Mouse (Mus musculus) neural tube, embryonic 11.5 days (tissue): ENCODE measurements around the gene Itpkb. TPM values are rescaled to one million over a fixed set of nuclear protein-coding genes. Genes with fewer than 3 reads are reported as not detected.

Experiments used
- ATAC-seq: fragments of 200-750 bp; cut with Nextera tagmentation; 2 replicates; pipeline ENCODE4 v1.8.0; 2017; ENCODE audit warnings: moderate number of reproducible peaks, mild to moderate bottlenecking, moderate TSS enrichment, moderate library complexity; ENCODE audit not compliant: insufficient read depth, low FRiP score, low TSS enrichment
- DNase-seq: peaks from one replicate; pipeline ENCODE4 v3.0.0-alpha.2; 2015; ENCODE audit warnings: low spot score
- H3K27ac ChIP-seq: fragments of 300-500 bp; sonication (generic); 2 replicates; pipeline ENCODE4 v1.5.1; 2014; ENCODE audit warnings: low read depth, mild to moderate bottlenecking, low read length
- H3K27me3 ChIP-seq: fragments of 300-500 bp; sonication (generic); 2 replicates; pipeline ENCODE4 v1.6.1; 2014; ENCODE audit warnings: mild to moderate bottlenecking, low read length, mixed read lengths; ENCODE audit not compliant: control insufficient read depth, insufficient read depth
- H3K36me3 ChIP-seq: fragments of 300-500 bp; sonication (generic); 2 replicates; pipeline ENCODE4 v1.6.1; 2014; ENCODE audit warnings: mild to moderate bottlenecking, low read length, moderate library complexity, mixed read lengths; ENCODE audit not compliant: control insufficient read depth, insufficient read depth
- H3K4me1 ChIP-seq: fragments of 300-500 bp; sonication (generic); 2 replicates; pipeline ENCODE4 v1.6.1; 2014; ENCODE audit warnings: low read length, mixed read lengths; ENCODE audit not compliant: control insufficient read depth, insufficient read depth
- H3K4me2 ChIP-seq: fragments of 300-500 bp; sonication (generic); 2 replicates; pipeline ENCODE4 v1.6.1; 2014; ENCODE audit warnings: low read depth, mild to moderate bottlenecking, moderate library complexity
- H3K4me3 ChIP-seq: fragments of 300-500 bp; sonication (generic); 2 replicates; pipeline ENCODE4 v1.5.1; 2014; ENCODE audit warnings: low read depth, low read length
- H3K9ac ChIP-seq: fragments of 300-500 bp; sonication (generic); 2 replicates; pipeline ENCODE4 v1.6.1; 2014; ENCODE audit warnings: mild to moderate bottlenecking, low read length
- H3K9me3 ChIP-seq: fragments of 300-500 bp; sonication (generic); 2 replicates; pipeline ENCODE4 v1.6.1; 2016; ENCODE audit warnings: low read length; ENCODE audit not compliant: control insufficient read depth
- WGBS: fragments of 180-500 bp; shearing (Covaris S2); extraction: QIAGEN DNeasy Blood & Tissue Kit; methylation state at CpG from one replicate; pipeline ENCODE4 v1.1.7; 2014; 5-methylcytosine and 5-hydroxymethylcytosine counted together
- polyA plus RNA-seq: library from polyadenylated mRNA; unstranded; fragments of >200 nt; fragmentation: Nextera tagmentation; extraction: Ambion mirVana; gene quantifications from 2 replicates; pipeline ENCODE4 v1.2.1, GENCODE M21; 2014

The Itpkb gene
- polyA plus RNA-seq, 1 experiment from 2014 or later = 2.6 TPM

GRCm38 (mm10) chr1:180332928-180333440 is 2.7 kb downstream of the Itpkb start:
- DNase-seq (no peak), ATAC-seq (no peak)
- H3K27ac ChIP-seq = no peak overlapping the region
- H3K9ac ChIP-seq = peak overlapping the region; percentile 68; the same call in 1 of the 2 replicates
- H3K9me3 ChIP-seq = no peaks in the 10 kb centered on the region
- WGBS = 14% methylated on average over 14 of the region's 14 CpGs
- no peaks in the 10 kb centered on the region for H3K36me3 ChIP-seq
- peak overlapping the region; percentile 66; the same call in 1 of the 2 replicates for H3K4me3 ChIP-seq
- peaks cover 26% of the 10 kb centered on the region for H3K27me3 ChIP-seq
- H3K4me2 ChIP-seq = peak overlapping the region; percentile 97
- peaks cover 13% of the 10 kb centered on the region for H3K4me1 ChIP-seq

- Histone ChIP-seq H3K9me3 (no peaks in the 10 kb centered on the region), H3K4me2 (peak overlapping the region; percentile 14; the same call in 1 of the 2 replicates), H3K9ac (no peak overlapping the region), H3K27me3 (peaks cover 26% of the 10 kb centered on the region), H3K27ac (no peak overlapping the region), H3K36me3 (no peaks in the 10 kb centered on the region), H3K4me3 (no peak overlapping the region), H3K4me1 (peaks cover 13% of the 10 kb centered on the region)
- no peak for DNase-seq
- WGBS = 24% methylated on average over 6 of the region's 6 CpGs
- no peak for ATAC-seq
Observed at GRCm38 (mm10) chr1:180333588-180333987, 3.3 kb downstream of the Itpkb start.

- no peak overlapping the region for H3K27ac ChIP-seq
- no peak overlapping the region for H3K4me2 ChIP-seq
- H3K9ac ChIP-seq = no peak overlapping the region
- peaks cover 23% of the 10 kb centered on the region for H3K27me3 ChIP-seq
- no peaks in the 10 kb centered on the region for H3K36me3 ChIP-seq
- no peak overlapping the region for H3K4me3 ChIP-seq
- H3K9me3 ChIP-seq = no peaks in the 10 kb centered on the region
- ATAC-seq = no peak
- H3K4me1 ChIP-seq = peaks cover 11% of the 10 kb centered on the region
- WGBS = 85% methylated on average over 6 of the region's 6 CpGs
- no peak for DNase-seq
Observed at GRCm38 (mm10) chr1:180334541-180334940, 4.3 kb downstream of the Itpkb start.

DNA sequence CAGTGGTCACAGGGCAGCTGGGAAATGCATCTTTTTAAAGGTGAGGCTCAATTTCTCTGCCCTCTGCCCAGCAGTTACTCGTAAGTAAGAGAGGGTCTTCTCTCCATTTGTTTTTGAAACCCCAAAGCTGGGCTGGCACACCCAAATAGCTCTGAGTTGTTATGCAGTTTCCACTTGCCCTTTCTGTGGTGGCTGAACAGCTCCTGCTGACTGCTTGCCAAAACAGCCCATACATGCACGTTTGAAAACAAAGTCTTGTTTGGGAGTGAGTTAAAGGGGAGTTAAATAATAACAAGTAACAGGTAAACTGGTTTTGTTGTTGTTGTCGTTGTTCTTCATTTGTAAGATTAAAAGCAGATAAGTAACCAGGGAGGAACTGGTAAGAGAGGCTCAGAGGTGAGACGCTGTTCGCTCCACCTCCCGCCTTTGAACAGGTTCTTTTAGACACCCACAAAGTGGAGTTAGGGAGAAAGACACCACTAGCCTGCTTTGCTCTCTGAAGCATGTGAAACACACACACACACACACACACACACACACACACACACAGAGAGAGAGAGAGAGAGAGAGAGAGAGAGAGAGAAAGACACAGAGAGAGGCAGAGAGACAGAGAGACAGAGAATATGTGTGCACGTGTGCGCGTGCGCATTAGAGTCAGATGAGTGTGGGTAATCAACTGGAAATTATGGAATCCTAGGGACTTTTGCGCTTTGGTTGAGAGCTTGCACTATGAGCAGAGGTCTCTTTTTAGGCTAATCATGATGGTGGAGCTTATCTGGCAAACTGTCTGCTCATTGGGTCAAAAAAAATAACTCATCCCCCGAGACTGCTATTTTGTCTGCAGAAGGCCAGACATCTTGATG is 5.5 kb downstream of the Itpkb start:
- no peaks in the 10 kb centered on the region for H3K36me3 ChIP-seq
- H3K27ac ChIP-seq = no peak overlapping the region
- no peak overlapping the region for H3K4me3 ChIP-seq
- H3K9ac ChIP-seq = no peak overlapping the region
- peaks cover 10% of the 10 kb centered on the region for H3K4me1 ChIP-seq
- no peak for ATAC-seq
- H3K9me3 ChIP-seq = no peaks in the 10 kb centered on the region
- DNase-seq = no peak
- H3K27me3 ChIP-seq = peaks cover 23% of the 10 kb centered on the region
- no peak overlapping the region for H3K4me2 ChIP-seq
- WGBS = 82% methylated on average over 12 of the region's 12 CpGs

DNA sequence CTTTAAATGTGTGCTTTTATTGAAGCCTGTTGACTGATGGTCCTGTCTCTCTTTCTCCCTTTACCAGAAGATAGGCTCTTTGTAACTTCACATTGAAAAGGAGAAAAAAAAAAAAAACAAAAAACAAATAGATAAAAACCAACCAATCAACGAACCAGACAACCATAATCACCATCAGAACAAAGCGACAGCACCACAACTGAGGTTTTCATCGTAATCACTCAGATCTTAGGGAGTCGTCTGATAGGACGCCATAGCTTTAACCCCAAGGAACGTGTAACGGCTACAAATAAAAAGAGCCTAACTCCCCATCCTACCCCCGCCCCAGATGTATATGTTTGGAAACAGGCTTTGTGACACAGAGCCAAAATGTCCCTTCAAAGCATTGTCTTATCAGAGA is 8.1 kb downstream of the Itpkb start:
- WGBS = 84% methylated on average over 8 of the region's 8 CpGs
- peaks cover 6% of the 10 kb centered on the region for H3K27me3 ChIP-seq
- H3K9me3 ChIP-seq = no peaks in the 10 kb centered on the region
- H3K4me2 ChIP-seq = no peak overlapping the region
- no peak overlapping the region for H3K27ac ChIP-seq
- no peak for ATAC-seq
- no peak for DNase-seq
- no peaks in the 10 kb centered on the region; the same call in none of the 2 replicates for H3K4me1 ChIP-seq
- H3K9ac ChIP-seq = no peak overlapping the region
- no peak overlapping the region for H3K4me3 ChIP-seq
- no peaks in the 10 kb centered on the region for H3K36me3 ChIP-seq

DNA sequence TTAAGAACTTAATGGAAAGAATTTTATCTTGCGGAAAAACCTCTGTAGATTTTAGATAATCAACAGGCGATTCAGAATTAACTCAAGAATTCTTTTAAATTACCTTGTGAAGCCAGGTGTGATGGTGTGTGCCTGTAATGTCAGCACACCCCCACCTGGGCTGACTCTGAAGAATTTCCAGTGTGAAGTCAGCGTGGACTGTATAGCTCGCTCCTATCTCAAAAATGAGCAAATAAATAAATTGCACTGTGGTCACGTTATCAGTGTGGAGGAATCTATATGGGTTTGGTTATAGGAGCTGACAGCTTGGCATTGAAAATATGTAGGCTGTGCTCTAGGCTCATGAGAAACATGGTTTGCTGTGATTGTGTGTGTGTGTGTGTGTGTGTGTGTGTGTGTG is 8.9 kb downstream of the Itpkb start:
- no peak overlapping the region for H3K4me3 ChIP-seq
- H3K4me2 ChIP-seq = no peak overlapping the region
- no peaks in the 10 kb centered on the region for H3K9me3 ChIP-seq
- no peak overlapping the region for H3K9ac ChIP-seq
- H3K36me3 ChIP-seq = no peaks in the 10 kb centered on the region
- DNase-seq = no peak
- H3K4me1 ChIP-seq = no peaks in the 10 kb centered on the region
- no peaks in the 10 kb centered on the region for H3K27me3 ChIP-seq
- no peak overlapping the region for H3K27ac ChIP-seq
- WGBS = 93% methylated on average over 5 of the region's 5 CpGs
- ATAC-seq = no peak

GRCm38 (mm10) chr1:180342944-180343343 is 12.7 kb downstream of the Itpkb start:
- H3K4me3 ChIP-seq = no peak overlapping the region
- H3K36me3 ChIP-seq = no peaks in the 10 kb centered on the region
- DNase-seq (no peak), ATAC-seq (no peak)
- H3K27me3 ChIP-seq = no peaks in the 10 kb centered on the region
- H3K4me2 ChIP-seq = no peak overlapping the region
- no peaks in the 10 kb centered on the region for H3K4me1 ChIP-seq
- no peak overlapping the region for H3K27ac ChIP-seq
- no peaks in the 10 kb centered on the region for H3K9me3 ChIP-seq
- WGBS = 79% methylated on average over 7 of the region's 7 CpGs
- H3K9ac ChIP-seq = no peak overlapping the region

DNA sequence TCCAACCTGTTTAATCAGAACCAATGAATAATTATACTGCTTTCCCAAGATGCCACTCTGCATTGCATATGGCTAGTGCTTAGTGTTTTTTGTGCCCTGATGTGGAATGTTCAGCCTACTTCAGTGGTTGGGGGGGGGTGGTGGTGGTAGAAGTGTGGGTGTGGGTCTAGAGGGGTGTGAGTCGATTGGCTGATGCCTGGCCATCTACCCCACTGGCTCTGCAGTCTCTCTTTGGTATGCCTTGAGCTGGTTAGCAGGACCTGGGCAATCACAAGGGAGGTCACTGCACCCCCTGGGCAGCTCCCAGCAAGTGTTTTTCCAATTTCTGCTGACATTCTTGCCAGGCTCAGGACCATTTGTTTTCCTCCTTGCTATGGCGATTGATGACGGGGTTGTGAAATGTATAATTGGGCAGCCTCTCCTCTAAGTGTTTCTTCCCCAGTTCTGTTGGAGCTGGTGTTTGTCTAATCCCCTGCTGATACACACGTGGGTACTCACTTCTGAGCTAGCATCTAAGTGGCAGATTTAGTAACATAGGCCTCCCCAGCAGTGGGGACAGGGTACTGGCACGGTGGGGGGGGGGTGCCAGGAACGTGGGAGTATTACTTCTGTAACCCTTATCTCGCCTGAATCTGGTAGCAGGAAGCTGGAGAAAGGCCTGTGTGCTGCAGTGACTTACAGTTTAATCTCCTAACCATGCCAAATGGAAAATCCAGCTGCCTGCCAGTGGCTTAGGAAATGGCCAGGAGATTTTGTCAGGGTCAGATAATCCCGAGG is 13.3 kb downstream of the Itpkb start:
- 42% methylated on average over 8 of the region's 8 CpGs for WGBS
- Histone ChIP-seq H3K27me3 (no peaks in the 10 kb centered on the region), H3K4me1 (no peaks in the 10 kb centered on the region), H3K4me2 (no peak overlapping the region), H3K4me3 (no peak overlapping the region), H3K27ac (no peak overlapping the region), H3K9ac (no peak overlapping the region), H3K36me3 (no peaks in the 10 kb centered on the region), H3K9me3 (no peaks in the 10 kb centered on the region)
- ATAC-seq = no peak
- DNase-seq = no peak
